In the genomic region with DNA sequence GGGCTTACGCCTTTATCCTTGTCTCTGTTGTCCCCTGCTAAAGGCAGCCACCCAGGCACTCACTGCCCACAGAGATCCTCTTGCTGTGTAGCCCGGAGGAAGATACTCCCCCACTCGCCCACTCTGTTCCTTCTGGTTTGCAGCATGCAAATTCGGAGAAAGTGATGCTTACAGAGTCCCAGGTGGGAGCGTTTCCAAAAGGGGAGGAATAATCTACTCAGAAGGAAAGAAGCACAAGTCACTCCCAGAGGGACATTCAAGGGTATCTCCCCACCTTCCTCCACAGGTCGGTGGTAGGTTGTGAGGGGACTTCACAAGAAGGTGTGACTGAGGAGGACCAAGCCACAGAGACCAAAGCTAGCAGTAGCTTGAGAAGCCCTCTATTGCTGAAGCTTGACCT, we compare ENCODE assay signal across 25 mouse cellular contexts.
"Had no signal": no experiment of that assay in that cellular context is flagged by ENCODE, and none has a peak within 500 bp of the region (broad histone marks: within the 10 kb centered on the region; RNA-seq: fewer than 3 reads in every experiment).

No protein-coding gene starts in this region.

- H3K4me2 ChIP-seq: embryonic facial prominence, embryonic 12.5 days; embryonic facial prominence, embryonic 13.5 days; embryonic facial prominence, embryonic 15.5 days; forebrain, embryonic 12.5 days; forebrain, embryonic 13.5 days; forebrain, embryonic 15.5 days had no signal

- H3K9me3 ChIP-seq: embryonic facial prominence, embryonic 10.5 days; embryonic facial prominence, embryonic 12.5 days; embryonic facial prominence, embryonic 13.5 days; embryonic facial prominence, embryonic 15.5 days; forebrain, embryonic 10.5 days; forebrain, embryonic 12.5 days; forebrain, embryonic 13.5 days; forebrain, embryonic 15.5 days had no signal

- H3K4me3 ChIP-seq: embryonic facial prominence, embryonic 10.5 days; embryonic facial prominence, embryonic 12.5 days; embryonic facial prominence, embryonic 13.5 days; embryonic facial prominence, embryonic 15.5 days; erythroblast, embryonic 14.5 days; forebrain, embryonic 10.5 days; forebrain, embryonic 12.5 days; forebrain, embryonic 13.5 days; forebrain, embryonic 15.5 days; gastrocnemius, adult 2 months; heart, adult 2 months had no signal

- H3K27ac ChIP-seq: embryonic facial prominence, embryonic 10.5 days; embryonic facial prominence, embryonic 12.5 days; embryonic facial prominence, embryonic 13.5 days; embryonic facial prominence, embryonic 15.5 days; forebrain, embryonic 10.5 days; forebrain, embryonic 12.5 days; forebrain, embryonic 13.5 days; forebrain, embryonic 15.5 days; gastrocnemius, adult 2 months; heart, adult 2 months had no signal

- H3K27me3 ChIP-seq: embryonic facial prominence, embryonic 12.5 days; embryonic facial prominence, embryonic 13.5 days; embryonic facial prominence, embryonic 15.5 days; forebrain, embryonic 12.5 days; forebrain, embryonic 13.5 days; forebrain, embryonic 15.5 days had no signal

- H3K36me3 ChIP-seq: embryonic facial prominence, embryonic 10.5 days; embryonic facial prominence, embryonic 12.5 days; embryonic facial prominence, embryonic 13.5 days; embryonic facial prominence, embryonic 15.5 days; forebrain, embryonic 10.5 days; forebrain, embryonic 12.5 days; forebrain, embryonic 15.5 days had no signal

- DNase-seq: cerebellum, adult 8-10 months; cerebellum, adult 9-10 months; cerebellum, adult 9-11 months; cerebellum, postnatal 10 days; cerebellum, postnatal 14 days; cerebellum, postnatal 25 days; embryo, embryonic 11 days; forebrain, postnatal 0 days; gastrocnemius, adult 2 months; gastrocnemius, postnatal 10 days; gastrocnemius, postnatal 14 days; gastrocnemius, postnatal 25 days; gastrocnemius, postnatal 36 days; heart, adult 11 months; heart, adult 18-20 months; heart, adult 2 months had no signal

- H3K9ac ChIP-seq: embryonic facial prominence, embryonic 12.5 days; embryonic facial prominence, embryonic 13.5 days; embryonic facial prominence, embryonic 15.5 days; forebrain, embryonic 12.5 days; forebrain, embryonic 13.5 days; forebrain, embryonic 15.5 days; forebrain, postnatal 0 days had no signal

- H3K4me1 ChIP-seq: embryonic facial prominence, embryonic 12.5 days; embryonic facial prominence, embryonic 13.5 days; embryonic facial prominence, embryonic 15.5 days; forebrain, embryonic 12.5 days; forebrain, embryonic 13.5 days; forebrain, embryonic 15.5 days had no signal
